Mouse (Mus musculus): ENCODE results near the gene Bad.

The Bad gene

DNA sequence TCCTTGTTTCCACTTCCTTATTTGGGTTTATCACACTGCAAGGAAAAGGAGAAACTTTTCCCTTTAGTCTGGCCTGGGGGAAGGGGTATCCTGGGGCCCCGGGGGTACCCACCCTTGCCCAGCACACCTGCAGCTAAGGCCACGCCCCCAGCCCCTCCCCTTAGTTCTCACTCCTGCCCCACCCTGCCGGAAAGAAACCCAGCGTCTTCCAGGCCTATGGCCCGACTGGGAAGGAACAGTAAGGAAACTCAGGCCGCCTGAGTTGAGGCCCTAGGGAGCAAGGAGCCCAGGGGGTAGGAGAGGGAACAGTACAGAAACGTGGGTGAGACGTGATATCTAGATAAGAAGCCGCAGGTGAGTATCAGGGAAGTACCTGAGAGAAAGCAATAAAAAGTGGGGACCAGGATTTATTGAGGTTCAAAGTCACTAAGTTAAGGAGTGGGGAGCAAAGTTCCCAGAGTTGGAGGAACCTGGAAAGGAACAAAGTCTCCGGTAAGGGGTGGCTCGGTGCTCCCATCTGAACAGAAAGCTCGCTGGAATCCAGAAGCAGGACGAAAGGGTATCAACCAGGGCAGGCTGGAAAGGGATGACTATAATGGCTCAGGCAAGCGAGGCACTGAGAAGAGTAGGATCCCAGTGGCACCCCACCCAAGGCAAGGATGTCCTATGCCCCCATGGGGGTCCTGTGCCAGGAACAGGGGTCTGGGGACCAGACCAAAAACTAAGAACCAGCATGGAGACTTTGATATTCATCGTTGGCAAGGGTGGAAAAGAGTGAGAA is 27.0 kb downstream of the Bad start:
- peak; percentile 37 for DNase-seq (ENCODE audit: low spot score)

GRCm38 (mm10) chr19:6969291-6969664 is 27.6 kb downstream of the Bad start:
- DNase-seq (ENCODE audit: low spot score), result no peak

GRCm38 (mm10) chr19:6969665-6970381 is 28.2 kb downstream of the Bad start:
- peak; percentile 65 for DNase-seq (ENCODE audit: low spot score)

- DNase-seq (ENCODE audit: low spot score), result no peak
These were observed 28.9 kb downstream of the Bad start for GRCm38 (mm10) chr19:6970460-6971085.

GRCm38 (mm10) chr19:6971644-6972043 is 30.0 kb downstream of the Bad start:
- DNase-seq (ENCODE audit: low spot score), result no peak

- DNase-seq (ENCODE audit: low spot score), result no peak
These were observed 30.7 kb downstream of the Bad start for GRCm38 (mm10) chr19:6972247-6972917.

DNA sequence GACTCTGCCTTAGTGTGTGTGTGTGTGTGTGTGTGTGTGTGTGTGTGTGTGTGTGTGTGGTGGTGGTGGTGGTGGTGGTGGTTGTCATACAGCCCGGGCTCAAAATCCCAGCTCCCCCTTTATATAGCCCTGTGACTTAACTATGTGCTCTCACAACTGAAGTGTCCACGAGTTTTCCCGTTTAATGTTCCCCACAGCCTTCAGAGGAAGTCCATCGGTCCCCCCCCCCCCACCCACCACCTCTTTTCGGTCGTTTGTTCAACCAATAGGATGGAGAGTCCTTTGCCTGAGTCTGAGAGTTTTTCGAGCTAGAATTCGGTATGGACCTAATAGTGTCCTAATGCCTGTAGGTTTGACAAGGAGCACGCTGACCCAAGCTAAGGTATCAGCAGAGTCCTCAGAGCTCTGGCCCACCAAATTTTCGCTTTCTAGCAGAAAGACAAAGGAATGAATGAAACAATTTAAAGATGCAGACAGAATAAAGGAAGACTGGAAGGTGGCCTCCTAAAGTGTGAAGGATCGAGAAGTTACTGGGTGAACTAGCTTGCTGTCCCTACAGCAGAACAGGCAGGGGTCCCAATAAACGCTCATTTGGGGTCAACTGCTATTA is 32.0 kb downstream of the Bad start:
- no peak for DNase-seq (ENCODE audit: low spot score)

GRCm38 (mm10) chr19:6974211-6975205 is 32.8 kb downstream of the Bad start, which contains the start of gene Ppp1r14b:
Gene Ppp1r14b (plus strand): TSS chr19:6974968.
- DNase-seq (ENCODE audit: low spot score), result peak; percentile 78

GRCm38 (mm10) chr19:6975537-6976521 is 34.2 kb downstream of the Bad start, which contains the start of gene Plcb3:
Gene Plcb3 (minus strand): TSS chr19:6976470.
- peak; percentile 65 for DNase-seq (ENCODE audit: low spot score)

DNA sequence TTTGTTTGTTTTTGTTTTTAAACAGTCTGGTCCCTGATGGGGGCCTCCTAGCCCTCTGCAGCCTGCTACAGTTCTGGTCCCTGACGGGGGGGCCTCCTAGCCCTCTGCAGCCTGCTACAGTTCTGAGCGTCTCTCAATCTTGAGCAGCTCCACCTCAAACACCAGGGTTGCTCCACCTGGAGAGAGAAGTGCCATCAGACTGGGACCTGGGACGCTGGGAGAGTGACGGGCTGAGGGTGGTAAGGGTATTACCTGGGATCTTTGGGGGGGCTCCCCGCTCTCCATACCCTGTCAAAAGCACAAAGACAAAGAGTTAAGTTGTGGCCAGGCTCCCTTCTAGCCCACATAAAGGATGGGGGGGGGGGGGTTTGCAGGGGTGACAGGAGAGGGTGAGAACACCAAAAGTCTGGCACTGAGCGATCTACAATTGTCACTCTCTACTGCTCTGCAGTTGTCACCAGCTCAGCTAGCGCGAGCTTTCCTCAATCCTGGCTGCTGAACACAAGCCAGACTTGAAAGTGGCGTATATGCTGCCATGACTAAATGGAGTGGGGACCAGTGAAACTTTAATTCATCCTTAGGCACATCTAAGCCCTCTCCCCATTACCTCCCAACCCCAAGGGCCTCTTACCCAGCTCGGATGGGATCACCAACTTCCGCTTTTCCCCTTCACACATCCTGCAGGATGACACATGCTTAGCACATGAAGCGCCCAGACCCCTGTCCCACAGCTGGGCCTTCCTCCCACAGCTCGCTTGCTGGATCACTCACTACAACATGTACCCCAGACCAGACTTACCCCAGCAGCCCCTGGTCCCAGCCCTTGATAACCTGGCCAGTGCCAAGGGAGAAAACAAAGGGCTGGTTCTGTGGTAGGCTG is 36.3 kb downstream of the Bad start:
- no peak for DNase-seq (ENCODE audit: low spot score)

DNA sequence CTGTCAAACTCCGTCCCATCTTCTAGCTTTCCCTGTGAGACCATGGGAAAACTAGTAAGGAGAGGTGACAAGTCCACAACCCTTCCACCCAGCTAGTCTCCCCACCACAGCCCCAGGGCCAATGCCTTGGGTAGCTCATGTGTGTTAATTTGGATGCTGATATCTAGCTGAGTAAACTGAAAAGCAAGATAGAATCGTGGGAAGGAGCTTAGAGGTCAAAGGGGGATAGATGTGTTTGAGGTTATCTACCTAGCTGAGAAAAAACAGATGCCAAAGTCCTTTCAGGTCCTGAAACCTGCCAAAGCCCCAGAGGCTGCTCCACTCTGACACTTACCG is 36.9 kb downstream of the Bad start:
- DNase-seq (ENCODE audit: low spot score), result no peak

DNA sequence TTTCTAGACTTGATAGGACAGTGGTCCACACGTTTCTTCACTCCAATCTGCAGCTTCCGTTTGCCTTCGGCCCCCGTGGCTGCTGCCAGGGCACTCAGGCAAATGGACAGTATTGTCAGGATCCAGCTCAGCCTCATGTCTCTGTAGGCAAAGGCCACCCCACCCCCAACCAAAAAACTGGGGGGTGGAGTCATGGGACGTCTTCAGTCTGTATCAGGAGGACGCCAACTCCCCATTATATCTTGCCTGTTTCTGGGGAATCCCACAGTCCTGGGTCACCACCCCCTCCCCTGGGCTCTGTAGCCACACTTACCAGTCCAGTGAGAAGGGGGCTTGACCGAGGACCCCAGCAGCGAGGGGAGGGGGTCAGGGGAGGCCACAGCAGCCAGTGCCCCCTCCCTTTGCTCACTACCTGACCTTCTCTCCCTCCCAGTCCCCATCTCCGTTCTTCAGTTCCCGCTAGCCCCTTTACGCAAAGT is 37.4 kb downstream of the Bad start:
- DNase-seq (ENCODE audit: low spot score), result no peak

- peak; percentile 100 for DNase-seq (ENCODE audit: low spot score)
These were observed 38.1 kb downstream of the Bad start for GRCm38 (mm10) chr19:6979486-6980380.

DNA sequence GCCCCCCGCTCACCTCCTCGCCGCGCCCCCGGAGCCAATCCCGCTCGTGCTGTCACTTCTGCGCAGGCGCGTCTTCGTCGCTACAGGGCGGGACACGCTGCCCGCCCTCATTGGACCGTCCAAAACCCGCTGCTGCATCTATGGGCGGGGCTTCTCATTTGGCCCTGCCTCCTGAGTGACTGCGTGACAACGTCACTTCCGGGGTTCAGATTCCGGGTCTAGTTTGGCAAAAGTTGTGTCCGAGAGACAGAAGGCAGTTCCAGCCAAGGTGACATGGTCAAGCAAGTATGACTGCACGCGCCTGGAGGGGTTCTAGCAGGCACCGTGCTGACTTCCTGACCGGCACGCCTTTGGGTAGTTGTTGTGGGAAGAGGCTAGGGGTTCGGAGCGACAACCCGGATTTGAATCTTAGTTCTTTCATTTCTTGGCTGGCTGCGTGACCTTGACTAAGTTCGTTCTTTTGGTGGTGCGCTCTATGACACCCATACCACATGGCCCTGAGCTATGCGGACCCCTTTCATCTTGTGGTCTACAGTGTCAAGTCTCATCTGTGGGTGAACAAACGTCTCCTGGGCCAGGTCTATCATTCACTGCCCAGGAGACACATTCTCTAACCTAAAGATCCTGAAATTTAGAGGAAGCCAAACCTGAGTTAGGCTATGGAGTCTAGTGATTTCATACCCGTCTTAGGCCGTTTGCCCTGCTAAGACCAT is 38.9 kb downstream of the Bad start, which contains the start of gene Fkbp2:
Gene Fkbp2 (minus strand): TSS at position 121 of the 713 bp plus-strand sequence.
- DNase-seq (ENCODE audit: low spot score), result peak; percentile 99

DNA sequence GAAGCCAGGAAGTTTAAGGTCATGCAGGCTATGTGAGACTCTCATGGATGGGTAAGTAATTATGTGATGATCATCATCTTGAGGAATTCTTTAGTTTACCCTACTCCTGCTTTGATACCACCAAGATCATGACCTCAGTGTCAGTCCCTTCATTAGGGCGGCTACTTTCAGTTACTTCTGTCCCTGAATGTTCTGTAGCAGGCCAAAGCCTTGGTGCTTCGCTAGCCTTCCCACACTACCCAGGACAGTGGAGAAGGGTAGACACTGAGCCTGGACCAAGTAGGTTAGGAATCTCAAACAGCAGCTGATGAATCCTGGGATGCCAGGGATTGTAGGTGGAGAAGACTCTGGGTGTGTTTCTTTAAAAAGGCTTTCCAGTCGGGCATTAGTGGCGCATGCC is 39.8 kb downstream of the Bad start:
- DNase-seq (ENCODE audit: low spot score), result no peak

- no peak for DNase-seq (ENCODE audit: low spot score)
These were observed 42.0 kb downstream of the Bad start for GRCm38 (mm10) chr19:6983621-6984020.

DNA sequence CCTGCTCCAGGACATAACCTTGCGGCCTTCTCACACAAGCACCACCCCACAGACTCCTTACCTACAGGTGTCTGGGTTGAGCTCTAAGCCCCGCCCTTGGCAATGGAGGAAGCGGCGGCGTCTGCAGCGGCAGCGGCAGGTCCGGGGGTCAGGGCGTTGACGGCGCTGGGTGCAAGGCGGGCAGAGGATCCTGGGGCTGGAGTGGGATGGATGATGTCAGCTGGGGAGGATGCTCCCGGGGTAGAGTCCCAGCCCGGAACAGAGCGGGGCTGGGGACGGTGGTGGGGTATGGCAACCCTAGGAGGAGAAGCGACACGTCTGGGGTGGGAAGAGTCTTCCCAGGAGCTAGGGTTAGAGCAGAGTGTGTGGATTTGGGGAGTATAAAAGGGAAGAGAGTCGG is 43.6 kb downstream of the Bad start:
- no peak for DNase-seq (ENCODE audit: low spot score)
